Mouse (Mus musculus) frontal cortex, postnatal 25 days (tissue): Measurements from ENCODE around the gene Fkbp10.

ENCODE experiments used
- DNase-seq, 2 experiments: peaks; one replicate each; pipeline ENCODE4 v3.0.0; 2022; ENCODE audit warnings: low spot score in 2 of 2

Gene Fkbp10

GRCm38 (mm10) chr11:100411736-100412135 is 3.8 kb upstream of the Fkbp10 start:
- no peak for DNase-seq

GRCm38 (mm10) chr11:100413541-100413940 is 2.0 kb upstream of the Fkbp10 start:
- DNase-seq = no peak

DNA sequence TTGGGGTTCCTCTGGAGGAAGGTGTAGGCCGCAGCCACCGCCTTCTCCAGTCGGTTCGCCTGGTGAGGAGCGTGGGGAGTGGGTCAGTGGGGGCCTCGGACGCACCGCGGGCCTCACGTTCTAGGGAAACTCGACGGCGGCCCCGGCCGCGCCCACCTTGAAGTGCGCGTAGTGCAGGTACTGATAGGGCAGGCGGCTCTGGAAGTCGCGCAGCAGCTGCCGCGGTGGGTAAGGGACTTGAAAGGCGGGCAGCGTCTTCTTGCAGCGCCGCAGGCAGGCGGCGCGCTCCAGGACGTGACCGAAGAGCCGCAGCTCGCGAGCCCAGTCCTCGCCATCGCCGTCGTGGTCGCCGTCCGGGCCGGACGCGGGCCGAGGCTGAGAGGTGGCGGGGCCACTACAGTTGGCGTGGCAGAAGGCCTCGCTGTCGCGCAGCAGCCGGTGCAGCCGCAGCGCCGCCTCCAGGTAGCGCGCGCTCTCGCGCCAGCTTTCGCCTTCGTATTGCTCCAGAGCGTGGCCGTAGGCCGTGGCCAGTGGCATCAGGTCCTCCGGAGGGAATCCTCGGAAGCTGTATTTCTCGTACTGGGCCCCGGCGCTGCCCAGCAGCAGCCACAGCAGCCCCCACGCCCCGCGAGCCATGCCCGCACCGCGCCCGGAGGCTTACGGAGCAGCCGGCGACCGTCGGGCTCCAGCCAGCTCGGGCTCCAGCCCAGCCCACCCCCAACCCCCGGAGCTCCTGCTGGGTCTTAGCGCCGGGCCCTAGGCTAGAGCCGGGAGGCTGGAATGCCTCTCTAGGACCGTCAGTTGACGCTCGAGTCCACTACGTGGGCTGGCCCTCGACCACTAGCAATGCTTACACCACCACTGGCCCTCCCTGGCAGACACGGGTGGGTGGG is 1.2 kb upstream of the Fkbp10 start, which contains the start of gene P3h4:
Gene P3h4 (minus strand): TSS at position 816 of the 893 bp plus-strand sequence.
- DNase-seq = peak; percentile 56 to 60

GRCm38 (mm10) chr11:100421537-100421936 is 6.0 kb downstream of the Fkbp10 start:
- no peak for DNase-seq

- no peak for DNase-seq
Observed at GRCm38 (mm10) chr11:100423836-100424235, 8.3 kb downstream of the Fkbp10 start.

DNA sequence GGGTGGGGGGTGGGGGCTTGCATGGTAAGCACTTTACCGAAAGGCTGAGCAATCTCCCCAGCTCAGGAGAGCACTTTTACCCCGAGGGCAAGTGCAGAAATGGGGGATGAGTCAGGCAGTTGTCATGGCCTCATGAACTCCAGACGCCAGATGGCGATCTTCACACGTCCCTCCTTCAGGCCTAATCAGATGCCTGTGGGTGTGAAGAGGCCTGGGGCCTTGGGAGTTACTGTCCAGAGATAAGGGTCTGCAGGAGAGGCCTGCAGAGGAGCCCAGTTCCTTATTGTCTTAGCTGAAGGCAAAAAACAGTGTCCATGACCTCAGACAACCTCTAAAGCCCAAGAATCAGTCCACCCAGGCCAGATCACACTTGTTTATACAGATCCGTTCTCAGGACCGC is 10.4 kb downstream of the Fkbp10 start:
- DNase-seq = peak; percentile 54 to 62

DNA sequence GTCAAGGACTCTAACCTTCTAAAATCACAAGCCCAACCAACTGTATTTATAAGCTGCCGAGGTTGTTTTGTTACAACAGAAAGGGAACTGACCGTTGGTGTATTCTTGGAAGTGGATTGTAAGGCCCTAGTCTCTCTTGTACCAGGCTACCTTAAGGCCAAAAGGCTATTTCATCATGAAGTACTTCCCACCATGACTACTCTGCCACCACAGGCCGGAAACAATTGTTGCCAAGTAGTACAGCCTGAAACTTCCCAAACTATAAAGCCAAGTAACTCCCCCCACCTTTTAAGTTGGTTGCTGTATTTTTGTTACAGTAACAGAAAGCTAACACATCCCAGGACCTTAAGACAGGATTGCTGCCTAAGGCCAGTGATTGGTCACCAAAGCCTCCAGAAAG is 11.3 kb downstream of the Fkbp10 start:
- no peak for DNase-seq

- no peak for DNase-seq
Observed at GRCm38 (mm10) chr11:100428612-100429199, 13.2 kb downstream of the Fkbp10 start.

GRCm38 (mm10) chr11:100430052-100430451 is 14.6 kb downstream of the Fkbp10 start:
- no peak for DNase-seq

DNA sequence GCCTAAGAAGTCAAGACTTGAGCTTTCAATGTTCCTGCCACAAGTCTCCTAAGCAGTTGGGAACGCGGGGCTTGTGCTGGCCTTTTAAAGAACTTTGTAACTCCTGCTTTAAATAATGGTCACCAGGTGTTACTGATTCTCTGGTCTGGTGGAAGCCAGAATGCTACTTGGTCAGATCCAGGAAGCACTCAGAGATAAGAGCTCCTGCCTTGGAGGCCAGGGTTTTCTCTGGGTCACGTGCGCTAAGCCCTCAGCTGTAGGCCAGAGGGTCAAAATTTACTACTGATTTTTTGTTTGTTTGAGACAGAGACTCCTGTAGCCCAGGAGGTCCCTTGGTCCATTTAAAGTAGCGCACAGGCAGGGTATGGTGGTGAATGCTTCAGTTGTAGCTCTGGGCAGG is 16.5 kb downstream of the Fkbp10 start:
- DNase-seq = no peak

DNA sequence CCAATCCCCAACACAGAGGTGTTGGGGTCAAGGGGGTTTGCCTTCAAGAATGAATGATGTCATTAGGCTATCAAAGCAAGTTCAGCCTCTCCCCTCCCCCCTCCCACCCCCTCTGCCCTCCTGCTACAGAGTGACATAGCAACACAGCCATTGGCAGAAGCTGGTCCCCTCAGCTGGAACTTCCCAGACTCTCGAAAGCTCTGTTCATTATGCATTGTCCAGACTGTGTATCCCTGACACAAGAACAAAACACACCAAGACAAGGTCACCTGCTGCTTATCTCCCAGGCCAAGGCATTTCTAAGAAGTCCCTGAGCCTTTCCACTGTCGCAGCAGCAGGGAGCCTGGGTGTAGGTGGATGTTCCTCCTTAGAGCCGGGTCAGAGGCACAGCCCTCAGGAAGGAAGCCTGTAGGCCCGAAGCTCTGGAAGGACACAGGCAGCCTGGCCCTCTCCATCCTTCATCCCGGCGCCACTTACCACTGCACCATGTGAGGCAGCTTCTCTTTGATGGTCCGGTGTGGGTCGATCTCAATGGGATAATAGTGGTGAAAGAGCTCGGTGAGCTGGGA is 20.3 kb downstream of the Fkbp10 start:
- no peak for DNase-seq

DNA sequence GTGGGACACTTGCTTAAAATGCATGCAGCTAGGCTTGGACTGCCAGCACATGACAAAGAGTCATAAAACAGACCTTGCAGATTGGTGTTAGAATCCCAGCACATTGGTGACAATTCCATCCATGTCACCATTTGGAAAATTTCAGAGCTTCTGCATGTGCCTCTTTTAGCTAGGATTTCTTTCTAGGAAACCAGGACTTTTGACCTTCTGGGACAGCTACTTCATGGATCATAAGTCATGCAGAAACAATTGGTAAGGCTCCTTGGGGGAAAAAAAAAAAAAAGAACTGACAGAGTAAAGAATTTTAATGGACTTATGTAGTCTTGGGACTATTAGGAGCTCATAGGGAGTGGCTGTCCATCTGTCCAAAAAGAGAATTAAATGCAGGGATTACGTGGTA is 22.4 kb downstream of the Fkbp10 start:
- no peak for DNase-seq

DNA sequence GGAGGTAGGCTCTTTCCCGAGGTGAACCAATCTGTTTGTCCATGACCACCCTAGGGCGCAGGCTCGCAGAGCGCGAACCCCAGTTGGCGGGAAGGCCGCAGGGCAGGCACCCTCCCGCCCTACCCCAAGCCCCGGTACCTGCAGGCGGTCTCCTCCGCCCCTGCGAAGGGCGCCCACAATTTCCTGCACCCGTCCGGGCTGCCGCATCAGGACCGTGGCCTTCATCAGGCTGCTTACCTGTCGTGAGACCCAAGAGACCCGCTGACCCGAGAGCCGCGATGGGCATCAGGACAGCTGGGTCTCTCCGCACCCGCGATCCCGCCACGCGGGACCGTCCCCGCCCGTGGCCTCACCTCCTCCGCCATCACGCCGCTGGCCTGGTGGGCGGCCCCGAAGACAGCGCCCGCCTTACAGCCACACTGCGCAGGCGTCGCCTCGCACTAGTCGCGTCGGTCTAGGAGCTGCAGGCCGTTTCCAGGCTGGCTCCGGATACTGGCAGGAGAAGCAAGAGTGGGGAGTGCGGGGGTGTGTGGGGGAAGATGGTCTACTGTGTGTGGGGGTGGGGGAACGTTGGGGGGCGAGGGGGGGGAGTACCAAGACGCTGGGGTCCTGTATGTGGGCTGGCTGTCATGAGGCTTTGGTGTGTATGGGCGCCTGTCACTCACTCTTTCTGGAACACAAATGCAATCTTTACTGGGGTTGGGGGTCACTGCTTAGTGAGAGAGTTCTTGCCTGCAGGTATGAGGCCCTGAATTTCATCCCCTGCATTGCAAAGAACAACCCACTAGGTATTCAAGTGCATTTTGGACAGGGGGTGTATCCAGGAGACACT is 25.4 kb downstream of the Fkbp10 start:
- DNase-seq = peak; percentile 66 to 70

- no peak for DNase-seq
Observed at GRCm38 (mm10) chr11:100441797-100442196, 26.3 kb downstream of the Fkbp10 start, which contains the start of the genes Nt5c3b and Klhl10. Nt5c3b (minus strand) TSS chr11:100441808. Klhl10 (plus strand) TSS chr11:100441917.

GRCm38 (mm10) chr11:100442625-100443024 is 27.1 kb downstream of the Fkbp10 start:
- DNase-seq = no peak

DNA sequence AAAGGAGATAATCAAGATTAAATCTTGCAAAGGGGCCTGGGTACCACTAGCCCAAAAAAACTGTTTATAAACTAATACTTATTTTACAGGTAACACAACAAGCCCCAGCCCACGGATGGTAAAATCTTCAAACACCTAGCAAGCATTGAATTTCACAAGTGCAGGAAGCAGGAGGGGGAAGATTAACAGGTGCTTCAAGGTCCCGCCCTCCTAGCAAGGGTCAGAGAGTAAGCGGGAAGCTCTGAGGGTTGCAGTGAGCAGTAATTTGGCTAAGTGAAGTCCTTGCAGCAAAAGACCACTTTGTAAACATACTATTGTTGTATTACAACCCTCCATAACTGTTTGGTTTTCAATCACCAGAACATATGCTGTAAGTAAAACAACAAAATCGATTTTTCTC is 41.8 kb downstream of the Fkbp10 start:
- DNase-seq = no peak

DNA sequence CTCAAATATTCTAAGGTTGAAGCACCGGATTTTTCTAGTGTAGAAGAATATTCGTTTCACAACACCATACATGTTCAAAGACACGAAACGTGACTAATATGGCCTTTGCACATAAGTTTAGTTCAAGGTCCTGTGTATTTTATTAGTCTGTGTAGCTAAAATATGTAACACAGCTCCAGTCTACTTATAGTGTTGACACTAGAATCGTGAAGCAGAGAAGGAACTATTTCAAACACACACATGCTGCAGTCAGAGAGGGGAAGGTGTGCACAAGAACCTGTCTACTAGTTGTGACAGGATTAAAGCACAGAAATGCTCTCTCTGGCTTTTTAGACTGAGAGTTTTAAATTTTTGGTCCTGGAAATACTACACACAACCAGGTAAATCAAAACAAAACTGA is 42.2 kb downstream of the Fkbp10 start:
- no peak for DNase-seq

DNA sequence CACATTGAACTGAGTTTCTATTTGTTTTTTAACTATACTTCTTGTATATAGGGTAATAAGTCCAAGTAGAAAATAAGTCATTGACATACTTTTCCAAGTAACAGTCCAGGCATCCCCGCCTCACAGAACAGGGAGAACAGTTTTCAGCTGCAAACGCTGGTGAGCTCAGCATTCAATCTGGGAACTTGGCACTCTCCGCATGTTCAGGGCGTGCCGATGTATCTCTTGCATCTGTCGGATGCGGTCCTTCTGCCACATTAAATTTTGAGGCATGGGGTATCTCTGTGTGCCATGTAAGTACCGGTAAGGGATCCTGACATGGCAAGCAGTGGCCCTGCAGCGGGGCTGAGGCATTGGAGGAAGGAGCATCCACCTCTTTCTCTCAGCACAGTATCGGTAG is 47.2 kb downstream of the Fkbp10 start:
- DNase-seq = no peak

DNA sequence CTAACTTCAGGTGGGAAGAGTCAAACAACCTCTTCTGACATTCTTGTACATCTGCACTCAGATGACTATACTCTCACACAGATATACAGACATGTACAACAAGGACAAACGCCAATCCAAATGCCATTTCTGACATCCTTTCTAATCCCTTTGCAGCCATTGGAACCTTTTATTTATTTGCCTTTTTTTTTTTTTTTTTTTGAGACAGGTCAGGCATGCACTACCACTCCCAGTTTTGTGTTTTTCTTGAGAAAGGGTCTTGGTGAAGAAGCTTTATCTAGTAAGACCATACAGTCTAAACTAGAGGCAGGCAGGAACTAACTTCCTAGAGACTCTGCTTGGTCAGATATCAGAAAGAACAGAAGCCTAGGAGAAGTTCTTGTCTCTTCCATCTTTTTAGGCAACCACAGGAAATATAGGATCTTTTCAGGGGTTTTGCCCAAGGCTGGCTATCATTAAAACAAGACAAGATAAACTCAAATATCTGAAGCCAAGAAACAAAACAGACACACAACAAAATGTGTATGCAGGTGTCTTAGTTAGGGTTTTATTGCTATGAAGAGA is 49.8 kb downstream of the Fkbp10 start:
- no peak for DNase-seq

DNA sequence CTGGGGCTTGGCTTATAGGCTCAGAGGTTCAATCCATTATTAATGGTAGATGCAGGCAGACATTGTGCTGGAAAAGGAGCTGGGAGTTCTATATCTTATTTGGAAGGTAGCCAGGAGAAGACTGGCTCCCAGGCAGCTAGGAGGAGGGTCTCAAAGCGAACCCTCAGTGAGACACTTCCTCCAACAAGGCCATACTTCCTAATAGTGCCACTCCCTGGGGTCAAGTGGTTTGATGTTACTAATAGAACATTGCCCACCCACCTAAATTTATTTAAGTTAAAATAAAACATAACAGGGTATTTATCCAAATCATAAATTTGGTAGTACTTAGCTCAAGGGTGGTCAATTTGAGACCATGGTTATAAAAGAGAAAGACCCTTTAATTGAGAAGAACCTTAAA is 50.3 kb downstream of the Fkbp10 start:
- DNase-seq = no peak

- DNase-seq = no peak
Observed at GRCm38 (mm10) chr11:100471352-100472196, 56.1 kb downstream of the Fkbp10 start.
